Mouse (Mus musculus): ENCODE measurements around the gene Vmn1r88.

Gene Vmn1r88

DNA sequence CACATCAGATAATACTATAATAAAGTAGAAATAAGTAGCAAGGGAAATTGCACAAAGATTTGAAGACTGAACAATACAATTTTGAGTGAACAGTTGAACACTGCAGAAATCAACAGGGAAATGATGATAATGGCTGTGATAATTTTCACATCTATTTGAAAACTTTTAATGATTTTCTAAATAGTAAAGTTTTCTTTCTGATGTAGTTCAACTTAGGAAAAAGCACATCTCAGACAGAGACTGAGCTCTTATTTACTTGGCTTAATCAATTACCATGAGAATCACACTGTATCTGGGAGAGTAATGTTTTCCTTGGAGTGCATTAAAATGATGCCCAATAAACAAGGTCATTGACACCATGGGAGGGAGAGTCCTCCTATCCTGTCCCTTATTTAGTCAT, at the start of gene Vmn1r88:
Gene Vmn1r88 (plus strand): TSS at position 301 of the 400 bp plus-strand sequence.
- no peak for DNase-seq (ENCODE audit: low spot score in 2 of 2)

GRCm38 (mm10) chr7:13119817-13120216, 39.6 kb upstream of the Vmn1r88 start, which contains the start of gene Vmn1r86:
Vmn1r86 (minus strand) TSS chr7:13119917.
- no peak for DNase-seq (ENCODE audit: low spot score in 2 of 2)

- DNase-seq (ENCODE audit: low spot score in 2 of 2), result peak; percentile 12 to 13
Measured at GRCm38 (mm10) chr7:13123554-13124153, 35.7 kb upstream of the Vmn1r88 start.

- no peak for DNase-seq (ENCODE audit: low spot score in 2 of 2)
Measured at GRCm38 (mm10) chr7:13131856-13132255, 27.5 kb upstream of the Vmn1r88 start.

GRCm38 (mm10) chr7:13137340-13137739, 22.0 kb upstream of the Vmn1r88 start:
- no peak for DNase-seq (ENCODE audit: low spot score in 2 of 2)

DNA sequence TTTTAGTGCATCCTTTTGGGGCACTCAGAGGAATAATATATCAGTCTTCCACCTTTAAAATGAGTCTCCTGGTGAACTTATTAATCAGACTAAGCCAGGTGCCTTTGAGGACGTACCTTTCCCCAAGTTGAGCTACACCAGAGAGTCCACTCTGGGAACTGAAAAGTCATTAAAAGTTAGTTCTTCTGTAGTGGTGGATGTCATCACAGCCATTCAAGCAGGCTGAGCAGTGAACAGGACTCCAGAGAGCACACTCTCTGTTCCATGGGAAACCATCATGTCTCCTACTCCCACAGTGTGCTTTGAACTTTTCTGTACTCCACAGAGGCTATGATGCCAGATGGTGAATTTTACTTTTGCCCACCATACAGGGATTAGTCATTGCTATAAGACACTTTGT, 19.3 kb upstream of the Vmn1r88 start, which contains the start of gene Vmn1r87:
Gene Vmn1r87 (minus strand): TSS at position 101 of the 400 bp plus-strand sequence.
- no peak for DNase-seq (ENCODE audit: low spot score in 2 of 2)

DNA sequence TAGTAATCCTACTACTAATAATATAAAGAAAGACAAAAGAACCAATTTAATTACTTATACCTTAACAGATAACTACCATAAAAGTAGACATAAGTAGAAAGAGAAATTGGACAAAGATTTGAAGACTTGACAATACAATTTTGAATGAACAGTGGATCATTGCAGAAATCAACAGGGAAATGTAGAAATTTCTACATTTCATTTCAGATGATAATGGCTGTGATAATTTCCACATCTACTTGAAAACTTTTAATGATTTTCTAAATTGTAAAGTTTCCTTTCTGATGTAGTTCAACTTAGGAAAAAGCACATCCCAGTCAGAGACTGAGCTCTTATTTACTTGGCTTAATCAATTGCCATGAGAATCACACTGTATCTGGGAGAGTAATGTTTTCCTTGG, 53.4 kb downstream of the Vmn1r88 start, which contains the start of gene Vmn1r89:
Gene Vmn1r89 (plus strand): TSS at position 301 of the 400 bp plus-strand sequence.
- DNase-seq (ENCODE audit: low spot score in 2 of 2), result no peak
